Mouse (Mus musculus): ENCODE results near the gene Tssk3.
A peak's percentile ranks its signal among the peaks of the same experiment; 100 is the strongest.
"Not testable (repeated sequence)": the region's sequence is repeated elsewhere in the genome, so short reads cannot be mapped to it uniquely, and the experiment has no call there.

The Tssk3 gene

DNA sequence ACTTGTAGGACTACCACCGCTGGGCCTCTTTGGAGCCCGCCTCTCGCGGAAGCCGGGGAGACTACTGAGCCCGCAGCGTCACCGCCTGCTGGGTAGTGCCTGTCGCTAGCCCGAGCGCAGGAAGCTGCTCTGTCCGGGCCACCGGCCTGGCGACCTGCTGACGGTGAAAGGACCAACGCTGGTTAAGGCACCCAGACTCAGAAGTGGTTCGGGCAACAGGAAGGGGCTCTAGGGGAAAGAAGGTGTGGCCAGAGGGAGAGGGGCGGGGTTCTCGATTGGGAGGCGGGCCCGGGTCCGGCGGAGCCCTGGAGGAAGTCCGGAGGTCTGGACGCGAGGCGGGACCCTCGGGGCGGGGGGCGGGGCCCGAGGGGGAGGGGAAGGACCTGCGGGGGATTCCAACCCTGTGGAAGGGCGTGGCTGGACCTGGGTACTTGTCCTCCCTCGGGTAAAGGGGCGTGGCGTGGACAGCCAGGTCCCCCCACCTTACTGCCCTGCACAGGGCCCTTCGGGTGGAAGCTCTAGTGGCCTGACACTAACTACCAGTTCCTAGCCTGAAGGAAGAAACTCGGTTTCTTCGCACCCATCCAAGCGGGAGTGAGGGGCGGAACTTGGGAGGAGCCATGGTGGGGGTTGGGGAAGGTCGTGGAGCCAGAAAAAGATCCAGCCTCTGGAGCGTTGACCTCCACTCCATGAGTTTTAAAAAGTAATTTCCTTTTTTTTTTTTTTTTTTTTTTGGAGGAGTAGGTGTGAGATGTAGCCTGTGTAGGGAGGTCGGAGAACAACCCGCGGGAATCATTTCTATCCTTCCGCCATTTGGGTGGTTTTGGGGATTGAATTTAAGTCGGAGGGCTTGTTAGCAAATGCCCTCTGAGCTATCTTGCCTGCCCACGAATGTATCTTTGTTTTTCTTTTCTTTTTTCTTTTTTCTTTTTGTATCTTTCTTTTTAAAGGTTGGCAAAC, 10.1 kb upstream of the Tssk3 start:
- peak; percentile 60 to 66 for DNase-seq (ENCODE audit: low spot score in 2 of 2)

DNA sequence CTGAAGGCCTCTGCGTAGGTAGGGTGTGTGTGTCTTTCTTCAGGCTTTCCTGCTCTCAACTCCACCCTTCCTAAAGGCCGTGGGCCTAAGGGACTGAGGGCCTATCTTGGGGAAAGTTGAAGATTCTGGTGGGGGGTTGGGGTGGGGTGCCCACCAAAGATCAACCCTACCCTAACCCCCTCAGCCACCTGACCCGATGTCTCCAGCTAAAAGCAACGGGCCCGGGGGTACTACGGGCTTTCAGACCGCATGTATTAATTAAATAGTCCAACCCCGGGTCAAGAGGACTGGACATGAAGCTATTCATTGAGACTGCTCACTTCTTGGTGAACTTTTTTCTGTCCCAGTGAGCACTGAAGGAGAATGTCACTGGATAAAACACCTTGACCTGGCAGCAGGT, 9.2 kb upstream of the Tssk3 start:
- DNase-seq (ENCODE audit: low spot score in 2 of 2) = no peak

DNA sequence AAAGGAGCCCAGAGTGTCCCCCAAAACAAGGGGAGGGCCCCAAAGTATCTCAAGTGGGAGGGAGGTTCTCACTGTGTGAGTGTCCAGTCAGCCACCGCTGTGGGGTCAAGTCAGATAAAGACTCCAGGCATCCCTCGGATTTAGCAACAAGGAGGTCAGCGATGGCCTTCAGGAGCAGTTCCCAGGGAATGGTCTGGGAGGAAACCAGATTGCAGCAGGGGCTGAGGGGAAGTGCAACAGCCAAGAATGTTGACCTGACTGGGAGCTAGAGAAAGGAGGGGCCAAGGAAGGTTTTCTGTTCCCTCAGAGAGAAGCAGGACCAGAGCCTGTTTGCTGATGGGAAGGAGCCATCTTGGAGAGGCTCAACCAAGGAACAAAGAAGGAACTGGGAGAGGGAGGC, 8.1 kb upstream of the Tssk3 start:
- no peak for DNase-seq (ENCODE audit: low spot score in 2 of 2)

- DNase-seq (ENCODE audit: low spot score in 2 of 2) = no peak
Observed at GRCm38 (mm10) chr4:129496631-129497030, 5.8 kb upstream of the Tssk3 start.

- DNase-seq (ENCODE audit: low spot score in 2 of 2) = peak in 1 of 2 experiments; percentile 40
Observed at GRCm38 (mm10) chr4:129495672-129496562, 5.1 kb upstream of the Tssk3 start.

- DNase-seq (ENCODE audit: low spot score in 2 of 2) = no peak
Observed at GRCm38 (mm10) chr4:129494681-129495080, 3.9 kb upstream of the Tssk3 start.

- DNase-seq (ENCODE audit: low spot score in 2 of 2) = no peak
Observed at GRCm38 (mm10) chr4:129481090-129481489, 9.7 kb downstream of the Tssk3 start.

- DNase-seq (ENCODE audit: low spot score in 2 of 2) = no peak
Observed at GRCm38 (mm10) chr4:129479863-129480262, 11.0 kb downstream of the Tssk3 start.

- DNase-seq (ENCODE audit: low spot score in 2 of 2) = no peak
Observed at GRCm38 (mm10) chr4:129476047-129476446, 14.8 kb downstream of the Tssk3 start.

GRCm38 (mm10) chr4:129464286-129464815, 26.5 kb downstream of the Tssk3 start:
- no peak for DNase-seq (ENCODE audit: low spot score in 2 of 2)

- DNase-seq (ENCODE audit: low spot score in 2 of 2) = no peak
Observed at GRCm38 (mm10) chr4:129463097-129464059, 27.4 kb downstream of the Tssk3 start.

DNA sequence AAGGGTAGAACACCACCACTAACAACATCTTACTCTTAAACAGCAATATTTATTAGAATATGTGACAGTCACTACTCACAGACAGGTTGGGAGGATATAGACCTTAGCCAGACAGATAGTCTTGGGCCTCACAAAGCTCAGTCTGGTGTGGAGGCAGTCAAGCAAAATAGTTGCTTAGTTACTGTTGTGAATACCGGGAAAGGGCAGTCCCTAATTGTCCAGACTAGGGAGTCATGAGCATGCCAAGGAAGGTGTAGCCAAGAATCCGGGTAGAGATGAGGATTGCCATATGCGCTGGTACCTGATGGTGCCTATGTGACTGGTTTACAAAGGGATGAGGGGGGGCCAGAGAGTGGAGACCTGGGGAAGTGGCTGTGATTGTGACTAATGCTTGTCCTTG, 28.7 kb downstream of the Tssk3 start:
- DNase-seq (ENCODE audit: low spot score in 2 of 2) = no peak

- peak; percentile 99 to 100 for DNase-seq (ENCODE audit: low spot score in 2 of 2)
Observed at GRCm38 (mm10) chr4:129461183-129461960, 29.4 kb downstream of the Tssk3 start, which contains the start of gene Bsdc1. TSS of gene Bsdc1 (plus strand) at chr4:129461581.

DNA sequence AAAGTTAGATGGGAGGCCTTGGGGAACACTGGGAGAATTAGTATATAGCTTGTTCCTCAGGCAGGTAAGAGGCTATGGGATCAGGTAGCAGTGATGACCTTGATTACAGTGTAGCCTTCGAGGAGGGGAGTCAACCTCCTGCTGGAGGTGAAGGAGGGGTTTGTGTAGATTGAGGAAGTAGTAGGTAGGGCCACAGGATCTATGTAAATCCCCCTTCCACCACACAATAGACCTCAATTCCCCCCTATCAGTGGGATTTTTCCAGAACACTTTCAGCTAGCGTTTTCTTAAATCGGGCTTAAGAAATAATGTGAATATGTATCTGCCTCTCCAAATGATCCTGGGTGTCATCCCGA, 30.0 kb downstream of the Tssk3 start:
- DNase-seq (ENCODE audit: low spot score in 2 of 2) = no peak

- no peak for DNase-seq (ENCODE audit: low spot score in 2 of 2)
Observed at GRCm38 (mm10) chr4:129459726-129460125, 31.1 kb downstream of the Tssk3 start.

DNA sequence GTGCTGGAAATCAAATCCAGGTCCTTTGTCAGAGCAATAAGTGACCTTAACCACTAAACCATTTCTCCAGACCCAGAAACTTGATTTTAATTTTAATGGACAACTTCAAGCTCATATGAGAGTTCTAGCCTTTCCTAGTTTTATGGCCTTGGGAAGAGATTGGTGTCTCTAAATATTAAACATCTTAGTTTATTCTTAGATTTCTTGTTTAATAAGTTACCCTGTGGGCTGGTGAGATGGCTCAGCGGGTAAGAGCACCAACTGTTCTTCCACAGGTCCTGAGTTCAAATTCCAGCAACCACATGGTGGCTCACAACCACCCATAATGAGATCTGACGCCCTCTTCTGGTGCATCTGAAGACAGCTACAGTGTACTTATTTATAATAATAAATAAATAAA, 33.5 kb downstream of the Tssk3 start:
- not testable (repeated sequence) for DNase-seq (ENCODE audit: low spot score in 2 of 2)

- no peak for DNase-seq (ENCODE audit: low spot score in 2 of 2)
Observed at GRCm38 (mm10) chr4:129456126-129456525, 34.7 kb downstream of the Tssk3 start.

GRCm38 (mm10) chr4:129455265-129455664, 35.6 kb downstream of the Tssk3 start:
- DNase-seq (ENCODE audit: low spot score in 2 of 2) = peak; percentile 64 to 83

DNA sequence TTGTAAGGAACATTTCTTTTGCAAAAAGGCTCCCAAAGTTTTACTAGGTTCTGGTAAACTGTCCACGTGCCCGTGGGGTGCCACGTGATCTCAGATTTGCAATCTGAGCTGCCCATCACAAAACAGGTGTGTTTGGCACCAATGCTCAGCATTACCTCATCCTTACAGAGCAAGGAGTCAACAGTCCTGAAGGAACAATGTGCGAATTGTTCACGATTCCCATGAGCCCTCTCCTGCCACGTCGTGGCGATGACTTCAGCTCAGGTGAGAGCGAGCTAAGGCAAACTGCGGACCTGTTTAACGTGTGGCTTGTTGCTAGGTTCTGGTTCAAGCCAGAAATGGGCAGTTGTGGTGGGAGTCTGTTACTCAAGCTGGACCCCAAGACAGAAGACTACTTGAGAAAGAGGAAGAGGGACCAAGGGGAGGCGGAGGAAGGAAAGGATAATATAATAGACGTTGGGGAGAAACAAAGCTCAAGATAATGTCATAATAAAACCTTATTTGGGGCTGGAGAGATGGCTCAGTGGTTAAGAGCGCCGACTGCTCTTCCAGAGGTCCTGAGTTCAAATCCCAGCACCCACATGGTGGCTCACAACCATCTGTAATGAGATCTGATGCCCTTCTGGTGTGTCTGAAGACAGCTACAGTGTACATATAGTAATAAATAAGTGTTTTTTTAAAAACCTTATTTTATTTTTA, 39.2 kb downstream of the Tssk3 start:
- no peak for DNase-seq (ENCODE audit: low spot score in 2 of 2)

GRCm38 (mm10) chr4:129450851-129451250, 40.0 kb downstream of the Tssk3 start:
- no peak for DNase-seq (ENCODE audit: low spot score in 2 of 2)

Data from frontal cortex, postnatal 36 days (tissue).